Mouse (Mus musculus): ENCODE measurements around the gene Eef2. TPM values are rescaled to one million over a fixed set of nuclear protein-coding genes. Genes with fewer than 3 reads are reported as not detected.
"Not testable (repeated sequence)": the region's sequence is repeated elsewhere in the genome, so short reads cannot be mapped to it uniquely, and the experiment has no call there.

The Eef2 gene
- polyA plus RNA-seq, 1 experiment from 2014 or later, result 504 TPM

- Histone ChIP-seq H3K4me2 (ENCODE audit: low read depth) (peak overlapping the region; percentile 63), H3K9ac (ENCODE audit: low read length) (peak overlapping the region; percentile 74), H3K27ac (ENCODE audit: low read depth, low read length) (peak overlapping the region; percentile 85; the same call in 1 of the 2 replicates), H3K4me3 (ENCODE audit: low read depth, low read length) (peak overlapping the region; percentile 34; the same call in 1 of the 2 replicates), H3K4me1 (ENCODE audit: control insufficient read depth, insufficient read depth, low read length) (peaks cover 13% of the 10 kb centered on the region), H3K36me3 (ENCODE audit: control insufficient read depth, insufficient read depth, low read length) (peaks cover 26% of the 10 kb centered on the region)
- H3K9me3 ChIP-seq (ENCODE audit: control insufficient read depth, low read length); ATAC-seq (ENCODE audit: insufficient read depth, low FRiP score, low TSS enrichment); H3K27me3 ChIP-seq (ENCODE audit: control insufficient read depth, insufficient read depth, low read length): not testable (repeated sequence)
- 16% methylated on average over 4 of the region's 4 CpGs for WGBS
- DNase-seq (ENCODE audit: low spot score), result peak; percentile 50
Measured at GRCm38 (mm10) chr10:81175345-81175701, 1.1 kb upstream of the Eef2 start.

GRCm38 (mm10) chr10:81175936-81176465 lies 430 bp upstream of the Eef2 start:
- peaks cover 32% of the 10 kb centered on the region for H3K36me3 ChIP-seq (ENCODE audit: control insufficient read depth, insufficient read depth, low read length)
- H3K4me1 ChIP-seq (ENCODE audit: control insufficient read depth, insufficient read depth, low read length), result peaks cover 13% of the 10 kb centered on the region
- no peak overlapping the region for H3K9ac ChIP-seq (ENCODE audit: low read length)
- peak overlapping the region; percentile 39 for H3K4me2 ChIP-seq (ENCODE audit: low read depth)
- peak overlapping the region; percentile 85 for H3K27ac ChIP-seq (ENCODE audit: low read depth, low read length)
- H3K9me3 ChIP-seq (ENCODE audit: control insufficient read depth, low read length), result no peaks in the 10 kb centered on the region
- peak overlapping the region; percentile 100 for H3K4me3 ChIP-seq (ENCODE audit: low read depth, low read length)
- 8% methylated on average over 13 of the region's 13 CpGs for WGBS
- DNase-seq (ENCODE audit: low spot score) (no peak), ATAC-seq (ENCODE audit: insufficient read depth, low FRiP score, low TSS enrichment) (no peak)
- H3K27me3 ChIP-seq (ENCODE audit: control insufficient read depth, insufficient read depth, low read length), result no peaks in the 10 kb centered on the region

GRCm38 (mm10) chr10:81177491-81177925 lies 1.1 kb downstream of the Eef2 start:
- peak overlapping the region; percentile 99 for H3K4me2 ChIP-seq (ENCODE audit: low read depth)
- peak overlapping the region; percentile 100 for H3K4me3 ChIP-seq (ENCODE audit: low read depth, low read length)
- 15% methylated on average over 16 of the region's 16 CpGs for WGBS
- H3K9me3 ChIP-seq (ENCODE audit: control insufficient read depth, low read length), result no peaks in the 10 kb centered on the region
- peaks cover 42% of the 10 kb centered on the region for H3K36me3 ChIP-seq (ENCODE audit: control insufficient read depth, insufficient read depth, low read length)
- no peak for DNase-seq (ENCODE audit: low spot score)
- H3K27me3 ChIP-seq (ENCODE audit: control insufficient read depth, insufficient read depth, low read length), result no peaks in the 10 kb centered on the region
- ATAC-seq (ENCODE audit: insufficient read depth, low FRiP score, low TSS enrichment), result no peak
- H3K9ac ChIP-seq (ENCODE audit: low read length), result peak overlapping the region; percentile 99
- H3K4me1 ChIP-seq (ENCODE audit: control insufficient read depth, insufficient read depth, low read length), result peaks cover 13% of the 10 kb centered on the region
- peak overlapping the region; percentile 84; the same call in 1 of the 2 replicates for H3K27ac ChIP-seq (ENCODE audit: low read depth, low read length)

GRCm38 (mm10) chr10:81177958-81178712 lies 1.7 kb downstream of the Eef2 start:
- Histone ChIP-seq H3K27me3 (ENCODE audit: control insufficient read depth, insufficient read depth, low read length) (no peaks in the 10 kb centered on the region), H3K9me3 (ENCODE audit: control insufficient read depth, low read length) (no peaks in the 10 kb centered on the region), H3K36me3 (ENCODE audit: control insufficient read depth, insufficient read depth, low read length) (peaks cover 42% of the 10 kb centered on the region), H3K4me3 (ENCODE audit: low read depth, low read length) (peak overlapping the region; percentile 100), H3K4me2 (ENCODE audit: low read depth) (peak overlapping the region; percentile 99), H3K4me1 (ENCODE audit: control insufficient read depth, insufficient read depth, low read length) (peaks cover 13% of the 10 kb centered on the region), H3K27ac (ENCODE audit: low read depth, low read length) (no peak overlapping the region), H3K9ac (ENCODE audit: low read length) (peak overlapping the region; percentile 99)
- DNase-seq (ENCODE audit: low spot score), result no peak
- 70% methylated on average over 14 of the region's 14 CpGs for WGBS
- ATAC-seq (ENCODE audit: insufficient read depth, low FRiP score, low TSS enrichment), result no peak

GRCm38 (mm10) chr10:81178927-81179326 lies 2.5 kb downstream of the Eef2 start:
- ATAC-seq (ENCODE audit: insufficient read depth, low FRiP score, low TSS enrichment), result no peak
- H3K4me3 ChIP-seq (ENCODE audit: low read depth, low read length), result no peak overlapping the region; the same call in 1 of the 2 replicates
- no peak overlapping the region for H3K9ac ChIP-seq (ENCODE audit: low read length)

GRCm38 (mm10) chr10:81179451-81180342 lies 3.3 kb downstream of the Eef2 start:
- no peak for DNase-seq (ENCODE audit: low spot score)
- H3K4me3 ChIP-seq (ENCODE audit: low read depth, low read length), result no peak overlapping the region
- no peaks in the 10 kb centered on the region for H3K27me3 ChIP-seq (ENCODE audit: control insufficient read depth, insufficient read depth, low read length)
- WGBS, result 92% methylated on average over 32 of the region's 32 CpGs
- H3K9ac ChIP-seq (ENCODE audit: low read length), result no peak overlapping the region
- no peaks in the 10 kb centered on the region for H3K9me3 ChIP-seq (ENCODE audit: control insufficient read depth, low read length)
- ATAC-seq (ENCODE audit: insufficient read depth, low FRiP score, low TSS enrichment), result no peak
- H3K27ac ChIP-seq (ENCODE audit: low read depth, low read length), result no peak overlapping the region
- peaks cover 15% of the 10 kb centered on the region for H3K4me1 ChIP-seq (ENCODE audit: control insufficient read depth, insufficient read depth, low read length)
- no peak overlapping the region for H3K4me2 ChIP-seq (ENCODE audit: low read depth)
- peaks cover 42% of the 10 kb centered on the region for H3K36me3 ChIP-seq (ENCODE audit: control insufficient read depth, insufficient read depth, low read length)

More at GRCm38 (mm10) chr10:81178927-81179326, 2.5 kb downstream of the Eef2 start:
- Histone ChIP-seq H3K4me2 (ENCODE audit: low read depth) (no peak overlapping the region), H3K36me3 (ENCODE audit: control insufficient read depth, insufficient read depth, low read length) (peaks cover 42% of the 10 kb centered on the region), H3K27me3 (ENCODE audit: control insufficient read depth, insufficient read depth, low read length) (no peaks in the 10 kb centered on the region), H3K9me3 (ENCODE audit: control insufficient read depth, low read length) (no peaks in the 10 kb centered on the region), H3K27ac (ENCODE audit: low read depth, low read length) (no peak overlapping the region), H3K4me1 (ENCODE audit: control insufficient read depth, insufficient read depth, low read length) (peaks cover 15% of the 10 kb centered on the region)
- DNase-seq (ENCODE audit: low spot score), result no peak
- WGBS, result 94% methylated on average over 11 of the region's 11 CpGs

GRCm38 (mm10) chr10:81180946-81181345 lies 4.5 kb downstream of the Eef2 start:
- Histone ChIP-seq H3K27ac (ENCODE audit: low read depth, low read length) (no peak overlapping the region), H3K9me3 (ENCODE audit: control insufficient read depth, low read length) (no peaks in the 10 kb centered on the region), H3K4me3 (ENCODE audit: low read depth, low read length) (no peak overlapping the region), H3K4me2 (ENCODE audit: low read depth) (no peak overlapping the region), H3K9ac (ENCODE audit: low read length) (no peak overlapping the region), H3K27me3 (ENCODE audit: control insufficient read depth, insufficient read depth, low read length) (no peaks in the 10 kb centered on the region), H3K36me3 (ENCODE audit: control insufficient read depth, insufficient read depth, low read length) (peaks cover 44% of the 10 kb centered on the region), H3K4me1 (ENCODE audit: control insufficient read depth, insufficient read depth, low read length) (peaks cover 11% of the 10 kb centered on the region)
- ATAC-seq (ENCODE audit: insufficient read depth, low FRiP score, low TSS enrichment), result no peak
- WGBS, result 92% methylated on average over 13 of the region's 13 CpGs
- DNase-seq (ENCODE audit: low spot score), result no peak

GRCm38 (mm10) chr10:81181860-81182259 lies 5.4 kb downstream of the Eef2 start:
- DNase-seq (ENCODE audit: low spot score); H3K27ac ChIP-seq (ENCODE audit: low read depth, low read length); H3K9ac ChIP-seq (ENCODE audit: low read length); ATAC-seq (ENCODE audit: insufficient read depth, low FRiP score, low TSS enrichment); H3K27me3 ChIP-seq (ENCODE audit: control insufficient read depth, insufficient read depth, low read length); H3K4me2 ChIP-seq (ENCODE audit: low read depth); H3K9me3 ChIP-seq (ENCODE audit: control insufficient read depth, low read length); H3K4me3 ChIP-seq (ENCODE audit: low read depth, low read length): not testable (repeated sequence)
- Histone ChIP-seq H3K4me1 (ENCODE audit: control insufficient read depth, insufficient read depth, low read length) (peaks cover 11% of the 10 kb centered on the region), H3K36me3 (ENCODE audit: control insufficient read depth, insufficient read depth, low read length) (peaks cover 44% of the 10 kb centered on the region)
- 89% methylated on average over 8 of the region's 12 CpGs for WGBS
